Mouse (Mus musculus): ENCODE measurements around the gene Sprr2i.

DNA sequence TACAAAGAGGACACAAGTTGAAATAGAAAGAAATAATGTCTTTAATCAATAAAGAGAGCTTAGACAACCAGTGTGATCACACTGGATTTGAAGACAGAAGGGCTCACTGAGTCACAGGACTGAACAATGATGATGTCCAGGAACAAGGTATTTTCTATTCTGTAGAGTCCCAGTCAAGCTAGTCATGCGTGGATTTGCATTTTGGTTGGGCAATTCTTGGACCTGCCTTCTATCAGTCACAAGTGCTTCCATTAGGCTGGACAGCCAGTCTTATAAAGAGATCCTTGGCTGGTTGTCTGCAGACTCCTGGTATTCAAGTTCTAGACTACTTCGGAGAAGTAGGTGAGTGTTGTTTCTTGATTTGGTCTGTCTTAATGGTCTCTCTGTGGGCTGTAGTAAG, at the start of gene Sprr2i:
- TF ChIP-seq POLR2A (IDR thresholded peaks at IDR 0.05; ENCODE audit: borderline replicate concordance, control insufficient read depth, low read depth, low read length) (no peak), CTCF (IDR thresholded peaks at IDR 0.05; ENCODE audit: control insufficient read depth, insufficient read depth, low read length) (no peak)

Measured in bone marrow, adult 2 months (tissue).